Mouse (Mus musculus): ENCODE measurements around the gene Gm28635. TPM values are rescaled to one million over a fixed set of nuclear protein-coding genes. Genes with fewer than 3 reads are reported as not detected.

Gene Gm28635
- total RNA-seq, 2 experiments from 2014 or later = 11.7 to 13.7 TPM

DNA sequence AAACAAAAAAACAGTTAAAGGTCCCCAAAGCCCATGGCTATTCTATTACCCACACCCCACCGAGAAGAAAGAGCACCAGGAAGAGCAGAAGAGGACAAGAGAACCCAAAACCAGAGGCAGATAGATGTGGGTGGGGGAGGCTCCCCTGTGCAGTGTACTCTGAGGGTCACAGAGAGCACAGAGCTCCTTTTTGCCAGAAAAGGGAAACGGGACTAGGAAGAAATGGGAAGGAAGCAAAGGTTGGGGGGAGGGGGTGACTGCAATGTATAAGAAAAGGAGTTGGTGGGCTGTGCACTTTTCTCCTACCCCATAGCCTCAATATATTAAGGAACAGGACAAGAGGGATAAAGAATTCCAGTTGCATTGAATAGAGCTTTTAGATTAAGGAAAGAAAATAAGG is 76.9 kb downstream of the Gm28635 start:
- intact Hi-C loops (cut with DNase I) = loop anchor here (10.0 kb wide), 1 partner anchor 94 kb away; no protein-coding TSS in a partner anchor
- DNase-seq = no peak

- intact Hi-C loops (cut with DNase I) = no loop called here
- no peak for DNase-seq
Observed at GRCm38 (mm10) chr2:84599270-84599888, 78.5 kb downstream of the Gm28635 start.

DNA sequence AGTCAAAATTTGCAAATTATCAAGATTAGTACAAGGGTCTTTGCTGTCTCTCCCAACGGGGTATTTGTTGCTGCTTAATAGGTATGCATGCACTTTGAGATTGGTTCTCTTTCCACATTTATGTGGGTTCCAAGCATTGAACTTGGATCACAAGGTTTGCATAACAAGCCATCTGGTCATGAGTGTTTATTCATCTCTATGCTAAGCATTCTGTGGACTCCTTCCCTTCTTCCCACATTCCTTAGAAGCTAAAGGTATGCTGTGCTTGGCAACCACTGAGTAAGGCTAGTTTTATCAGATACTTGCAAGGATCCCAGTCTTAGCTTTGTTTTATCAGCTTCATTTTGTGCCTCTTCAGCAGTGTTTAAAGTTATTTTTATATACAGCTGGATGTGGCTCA is 80.7 kb downstream of the Gm28635 start:
- DNase-seq = no peak
- intact Hi-C loops (cut with DNase I) = no loop called here

DNA sequence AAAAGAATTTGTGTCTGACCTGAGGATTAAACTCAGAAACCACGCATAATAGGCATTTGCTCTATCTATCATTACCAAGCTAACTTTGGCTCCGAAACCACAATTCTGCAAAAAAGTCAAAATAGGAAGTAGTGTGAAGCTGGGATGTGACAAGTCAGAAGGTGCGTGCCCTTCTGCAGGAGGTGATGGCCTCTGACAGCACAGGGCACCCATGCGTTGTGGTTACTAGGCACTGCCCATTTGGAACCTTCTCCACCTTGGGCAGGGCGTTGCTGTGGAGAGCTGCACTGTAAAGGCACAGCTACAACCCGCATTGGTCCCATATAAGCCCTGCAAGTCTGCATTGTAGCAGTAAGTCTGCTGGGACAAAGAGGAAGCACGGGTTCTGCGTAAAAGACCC is 85.0 kb downstream of the Gm28635 start:
- no peak for DNase-seq
- intact Hi-C loops (cut with DNase I) = no loop called here

DNA sequence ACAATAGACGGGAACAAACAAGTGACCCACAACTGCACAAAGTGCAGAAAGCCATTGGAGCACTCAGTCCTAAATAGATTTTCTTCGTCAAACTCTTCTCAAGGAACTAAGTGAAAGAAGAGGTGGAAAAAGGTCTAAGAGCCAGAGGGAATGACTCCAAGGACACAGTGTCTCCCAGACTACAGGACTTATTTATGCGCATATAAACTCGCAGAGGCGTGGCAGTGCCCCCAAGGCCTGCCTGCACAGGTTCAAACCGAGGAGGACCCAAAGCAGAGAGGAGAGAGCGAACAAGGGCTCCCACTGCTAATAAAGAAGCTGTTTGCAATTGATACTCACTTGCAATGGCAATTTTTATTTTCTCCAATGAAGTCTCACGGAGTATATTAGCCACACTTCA is 92.1 kb downstream of the Gm28635 start:
- intact Hi-C loops (cut with DNase I) = no loop called here
- no peak for DNase-seq

GRCm38 (mm10) chr2:84582286-84582685 is 95.6 kb downstream of the Gm28635 start:
- intact Hi-C loops (cut with DNase I) = no loop called here
- DNase-seq = no peak

DNA sequence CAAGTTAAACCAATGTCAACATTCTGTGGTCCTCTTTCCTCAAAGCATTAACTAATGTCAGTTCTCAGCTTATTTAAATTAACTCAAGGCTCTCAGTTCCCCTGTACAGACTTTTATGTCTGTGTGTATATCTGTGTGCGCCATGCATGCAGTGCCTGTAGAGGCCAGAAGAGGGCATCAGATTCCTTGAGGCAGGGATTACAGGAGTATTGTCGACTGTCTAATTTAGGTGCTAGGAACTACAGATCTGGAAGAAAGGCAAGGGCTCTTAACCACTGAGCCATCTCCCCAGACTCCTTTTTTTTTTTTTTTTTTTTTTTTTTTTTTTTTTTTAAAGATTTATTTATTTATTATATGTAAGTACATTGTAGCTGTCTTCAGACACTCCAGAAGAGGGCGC is 96.6 kb downstream of the Gm28635 start:
- intact Hi-C loops (cut with DNase I) = no loop called here
- peak; percentile 9 for DNase-seq

- intact Hi-C loops (cut with DNase I) = no loop called here
- no peak for DNase-seq
Observed at GRCm38 (mm10) chr2:84579311-84579710, 98.5 kb downstream of the Gm28635 start.

DNA sequence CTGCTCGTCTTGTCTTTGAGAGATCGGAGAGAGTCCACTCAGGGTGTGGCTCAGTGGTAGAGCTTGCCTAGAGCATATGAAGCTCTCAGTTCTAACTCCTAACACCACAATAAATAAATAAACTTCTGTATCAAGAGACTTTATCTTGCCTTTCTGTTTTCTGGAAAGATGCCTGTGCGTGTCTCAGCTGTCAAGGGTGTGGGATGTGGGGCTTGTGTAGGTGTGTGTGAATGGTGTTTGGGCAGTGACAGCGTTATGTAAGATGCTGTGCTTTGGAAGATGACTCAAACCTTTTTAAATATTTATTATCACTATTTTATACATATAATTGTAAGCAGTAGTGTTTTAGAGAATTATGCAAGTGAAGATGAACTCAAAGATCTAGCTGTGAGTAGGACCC is 103.7 kb downstream of the Gm28635 start:
- no peak for DNase-seq
- intact Hi-C loops (cut with DNase I) = no loop called here

DNA sequence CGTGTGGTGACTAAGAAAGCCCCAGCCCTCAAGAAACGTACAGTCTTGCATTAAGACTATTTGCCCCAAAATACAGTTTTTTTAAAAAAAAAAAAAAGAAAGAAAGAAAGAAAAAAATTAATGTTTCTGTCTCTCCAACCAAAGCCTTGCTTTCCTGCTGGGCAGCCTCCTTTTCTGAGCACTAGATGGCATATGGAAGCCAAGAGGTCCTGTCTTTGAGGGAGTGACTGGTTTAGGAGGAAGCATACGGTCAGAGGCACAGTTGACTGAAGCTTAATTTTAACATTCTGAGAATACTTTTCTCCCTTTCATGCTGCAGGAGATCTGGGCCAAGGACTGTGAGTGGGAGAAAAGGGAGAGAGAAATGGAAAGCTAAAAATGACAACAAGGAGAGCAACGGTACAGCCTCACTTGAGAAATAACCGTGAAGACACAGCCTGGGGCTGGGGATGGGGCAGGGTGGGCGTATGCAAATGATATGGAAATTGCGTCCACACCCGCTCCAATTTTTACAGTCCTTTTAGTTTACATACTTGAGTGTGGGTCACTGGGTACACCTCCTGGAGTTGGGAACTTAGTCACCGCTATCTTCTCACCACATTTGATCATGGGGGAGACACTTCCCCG is 120.8 kb downstream of the Gm28635 start:
- peak; percentile 7 for DNase-seq

More for the DNA sequence above, 120.8 kb downstream of the Gm28635 start:
- intact Hi-C loops (cut with DNase I) = no loop called here

Other genes starting within 250 kb of the Gm28635 start
- 10 to 100 TPM in 1 of 2 experiments, 1 to 10 TPM in 1; 9.3 to 10.3 TPM for gene Tfpi, start 201.3 kb downstream of the Gm28635 start, total RNA-seq (2021)
- 10 to 100 TPM; 70.4 to 88.0 TPM for gene Ctnnd1, start 27.3 kb downstream of the Gm28635 start, total RNA-seq (2021)
- not detected for gene Btbd18, start 19.0 kb downstream of the Gm28635 start, total RNA-seq (2021)
- gene Selenoh, start 7.3 kb downstream of the Gm28635 start, total RNA-seq (2021) = 100 to 1,000 TPM in 1 of 2 experiments, 10 to 100 TPM in 1; 96.5 to 104 TPM
- 10 to 100 TPM; 42.5 to 45.3 TPM for gene Med19, start 361 bp upstream of the Gm28635 start, total RNA-seq (2021)
- gene Tmx2, start 1.1 kb upstream of the Gm28635 start, total RNA-seq (2021) = 100 to 1,000 TPM; 108 to 124 TPM
- gene Zdhhc5, start 37.1 kb upstream of the Gm28635 start, total RNA-seq (2021) = 10 to 100 TPM; 34.2 to 34.8 TPM
- gene Clp1, start 49.3 kb upstream of the Gm28635 start, total RNA-seq (2021) = 1 to 10 TPM; 8.3 to 9.3 TPM
- gene Ypel4, start 56.0 kb upstream of the Gm28635 start, total RNA-seq (2021) = 10 to 100 TPM; 13.7 to 15.4 TPM
- gene Gm19426, start 65.6 kb upstream of the Gm28635 start, total RNA-seq (2021) = 1 to 10 TPM; 5.8 to 6.9 TPM
- gene Serping1, start 97.4 kb upstream of the Gm28635 start, total RNA-seq (2021) = 1 to 10 TPM; 5.6 to 6.2 TPM
- 1 to 10 TPM; 5.3 to 5.7 TPM for gene Ube2l6, start 120.8 kb upstream of the Gm28635 start, total RNA-seq (2021)
- gene Smtnl1, start 144.6 kb upstream of the Gm28635 start, total RNA-seq (2021) = not detected
- 10 to 100 TPM; 55.5 to 60.4 TPM for gene Timm10, start 149.0 kb upstream of the Gm28635 start, total RNA-seq (2021)
- 1 to 10 TPM in 1 of 2 experiments, under 1 TPM in 1; 0.46 to 1.3 TPM for gene Slc43a1, start 160.8 kb upstream of the Gm28635 start, total RNA-seq (2021)
- gene Rtn4rl2, start 208.7 kb upstream of the Gm28635 start, total RNA-seq (2021) = 10 to 100 TPM; 59.4 to 61.6 TPM